Mouse (Mus musculus): Measurements from ENCODE around the gene 1700023F06Rik. TPM values are rescaled to one million over a fixed set of nuclear protein-coding genes. Genes with fewer than 3 reads are reported as not detected.

The 1700023F06Rik gene
- total and polyA plus RNA-seq, 3 experiments, result not detected

DNA sequence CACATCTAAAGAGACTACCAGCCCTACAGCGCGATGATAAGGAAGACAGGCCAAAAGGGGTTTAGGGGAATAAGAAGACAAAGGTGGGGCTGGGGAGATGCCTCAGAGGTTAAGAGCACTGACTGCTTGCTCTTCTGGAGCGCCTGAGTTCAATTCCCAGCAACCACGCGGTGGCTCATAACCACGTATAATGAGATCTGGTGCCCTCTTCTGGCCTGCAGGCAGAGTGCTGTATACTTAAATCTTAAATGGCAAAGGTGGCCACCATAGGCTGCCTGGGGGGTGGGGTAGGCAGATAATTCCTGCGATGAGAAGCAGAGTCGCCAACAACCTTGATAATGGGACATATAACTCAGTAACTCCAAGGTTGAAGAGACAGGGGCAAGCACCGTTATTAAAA lies 29.4 kb upstream of the 1700023F06Rik start:
- ATAC-seq (ENCODE audit: extremely low read depth, insufficient number of reproducible peaks, low FRiP score, poor library complexity, severe bottlenecking) (no peak), DNase-seq (ENCODE audit: low spot score) (no peak)
- no peak for TF ChIP-seq TAL1 (conservative IDR thresholded peaks at IDR 0.05; ENCODE audit: low read depth, low read length)
- no peak for TF ChIP-seq GATA2 (IDR thresholded peaks at IDR 0.05; ENCODE audit: borderline replicate concordance, low read depth, low read length)
- no peak for TF ChIP-seq CTCF (IDR thresholded peaks at IDR 0.05; ENCODE audit: low read depth, low read length)
- no peak for TF ChIP-seq POLR2AphosphoS5 (IDR thresholded peaks at IDR 0.05; ENCODE audit: insufficient replicate concordance, low read depth, low read length)
- TF ChIP-seq GATA1 (IDR thresholded peaks at IDR 0.05; ENCODE audit: borderline replicate concordance, low read length), result no peak
- peaks cover 19% of the 10 kb centered on the region for H3K4me1 ChIP-seq (ENCODE audit: insufficient read depth, low read depth, low read length)
- H3K9me3 ChIP-seq (replicated peaks), result no peaks in the 10 kb centered on the region
- no peak overlapping the region for H3K4me3 ChIP-seq (ENCODE audit: low read depth, low read length)
- peaks cover 90% of the 10 kb centered on the region for H3K36me3 ChIP-seq (replicated peaks)
- H3K27me3 ChIP-seq (ENCODE audit: insufficient read depth, low read length), result no peaks in the 10 kb centered on the region

DNA sequence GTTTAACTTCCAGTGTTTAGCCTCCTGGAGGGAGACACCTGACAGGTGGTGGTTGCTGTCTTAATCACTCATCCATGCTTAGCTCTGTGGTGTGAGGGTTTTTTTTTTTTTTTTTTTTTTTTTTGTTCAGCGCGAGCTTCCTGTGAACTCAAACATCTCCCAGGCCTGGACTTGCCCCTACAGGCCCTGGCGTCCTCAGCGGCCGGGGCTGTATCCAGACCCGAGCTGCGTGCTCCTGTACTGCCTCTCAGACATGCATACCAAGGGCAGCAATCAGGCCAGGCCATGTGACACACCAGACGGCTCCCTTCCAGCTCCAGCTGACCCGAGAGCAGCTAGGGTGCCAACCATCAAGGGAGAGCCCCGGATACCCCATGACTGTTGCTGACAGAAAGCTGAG lies 28.5 kb upstream of the 1700023F06Rik start:
- DNase-seq (ENCODE audit: low spot score) (no peak), ATAC-seq (ENCODE audit: extremely low read depth, insufficient number of reproducible peaks, low FRiP score, poor library complexity, severe bottlenecking) (no peak)
- no peaks in the 10 kb centered on the region for H3K9me3 ChIP-seq (replicated peaks)
- H3K4me1 ChIP-seq (ENCODE audit: insufficient read depth, low read depth, low read length), result peaks cover 20% of the 10 kb centered on the region
- H3K4me3 ChIP-seq (ENCODE audit: low read depth, low read length), result no peak overlapping the region
- H3K27me3 ChIP-seq (ENCODE audit: insufficient read depth, low read length), result no peaks in the 10 kb centered on the region
- TF ChIP-seq TAL1 (conservative IDR thresholded peaks at IDR 0.05; ENCODE audit: low read depth, low read length), result no peak
- TF ChIP-seq POLR2AphosphoS5 (IDR thresholded peaks at IDR 0.05; ENCODE audit: insufficient replicate concordance, low read depth, low read length), result no peak
- TF ChIP-seq GATA1 (IDR thresholded peaks at IDR 0.05; ENCODE audit: borderline replicate concordance, low read length), result no peak
- no peak for TF ChIP-seq GATA2 (IDR thresholded peaks at IDR 0.05; ENCODE audit: borderline replicate concordance, low read depth, low read length)
- no peak for TF ChIP-seq CTCF (IDR thresholded peaks at IDR 0.05; ENCODE audit: low read depth, low read length)
- peaks cover 89% of the 10 kb centered on the region for H3K36me3 ChIP-seq (replicated peaks)

DNA sequence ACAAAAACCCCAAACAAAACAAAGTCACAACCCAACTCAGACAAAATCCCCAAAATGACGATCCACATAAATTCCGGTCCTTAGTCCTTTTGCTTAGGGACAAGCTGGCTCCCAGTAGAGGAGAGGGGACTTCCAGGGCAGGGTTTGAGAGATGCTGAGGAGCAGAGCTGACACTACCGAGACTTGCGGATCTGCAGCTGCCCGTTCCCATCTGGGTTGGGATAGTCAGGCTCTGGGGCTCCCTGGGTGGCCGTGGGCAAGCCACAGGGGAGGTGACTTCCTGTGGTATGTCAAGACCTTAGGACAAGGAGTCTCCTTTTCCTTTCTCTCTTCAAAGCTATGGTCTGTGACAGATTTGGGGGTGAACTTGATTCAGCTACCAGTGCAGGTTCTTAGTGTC lies 28.1 kb upstream of the 1700023F06Rik start:
- Histone ChIP-seq H3K27me3 (ENCODE audit: insufficient read depth, low read length) (no peaks in the 10 kb centered on the region), H3K4me3 (ENCODE audit: low read depth, low read length) (no peak overlapping the region), H3K36me3 (replicated peaks) (peaks cover 88% of the 10 kb centered on the region), H3K9me3 (replicated peaks) (no peaks in the 10 kb centered on the region), H3K4me1 (ENCODE audit: insufficient read depth, low read depth, low read length) (peaks cover 16% of the 10 kb centered on the region)
- DNase-seq (ENCODE audit: low spot score) (no peak), ATAC-seq (ENCODE audit: extremely low read depth, insufficient number of reproducible peaks, low FRiP score, poor library complexity, severe bottlenecking) (no peak)
- TF ChIP-seq POLR2AphosphoS5 (IDR thresholded peaks at IDR 0.05; ENCODE audit: insufficient replicate concordance, low read depth, low read length) (no peak), GATA2 (IDR thresholded peaks at IDR 0.05; ENCODE audit: borderline replicate concordance, low read depth, low read length) (no peak), TAL1 (conservative IDR thresholded peaks at IDR 0.05; ENCODE audit: low read depth, low read length) (no peak), GATA1 (IDR thresholded peaks at IDR 0.05; ENCODE audit: borderline replicate concordance, low read length) (no peak), CTCF (IDR thresholded peaks at IDR 0.05; ENCODE audit: low read depth, low read length) (no peak)

DNA sequence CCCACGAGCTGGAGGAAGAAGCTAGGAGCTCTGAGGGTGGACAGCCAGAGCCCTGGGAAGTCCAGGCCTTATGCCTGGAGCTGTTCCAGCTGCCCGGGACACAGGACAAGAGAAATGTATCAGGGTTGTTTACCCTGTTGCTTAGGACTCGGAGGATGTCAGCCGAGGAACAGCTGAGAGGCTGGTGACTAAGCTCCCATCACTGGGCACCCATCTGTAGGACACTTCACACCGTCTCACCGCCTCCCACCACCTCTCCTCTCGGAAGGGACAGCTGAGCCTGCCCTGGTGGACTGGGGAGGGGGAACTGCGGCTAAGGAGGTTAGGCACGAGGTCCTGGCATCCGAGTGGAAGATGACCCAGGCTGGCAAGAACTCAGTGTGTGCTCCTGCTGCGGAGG lies 27.3 kb upstream of the 1700023F06Rik start:
- H3K4me3 ChIP-seq (ENCODE audit: low read depth, low read length), result no peak overlapping the region
- ATAC-seq (ENCODE audit: extremely low read depth, insufficient number of reproducible peaks, low FRiP score, poor library complexity, severe bottlenecking), result no peak
- H3K9me3 ChIP-seq (replicated peaks), result no peaks in the 10 kb centered on the region
- H3K27me3 ChIP-seq (ENCODE audit: insufficient read depth, low read length), result no peaks in the 10 kb centered on the region
- H3K4me1 ChIP-seq (ENCODE audit: insufficient read depth, low read depth, low read length), result peaks cover 16% of the 10 kb centered on the region
- no peak for DNase-seq (ENCODE audit: low spot score)
- H3K36me3 ChIP-seq (replicated peaks), result peaks cover 89% of the 10 kb centered on the region
- no peak for TF ChIP-seq POLR2AphosphoS5 (IDR thresholded peaks at IDR 0.05; ENCODE audit: insufficient replicate concordance, low read depth, low read length)
- TF ChIP-seq GATA2 (IDR thresholded peaks at IDR 0.05; ENCODE audit: borderline replicate concordance, low read depth, low read length), result no peak
- no peak for TF ChIP-seq TAL1 (conservative IDR thresholded peaks at IDR 0.05; ENCODE audit: low read depth, low read length)
- no peak for TF ChIP-seq GATA1 (IDR thresholded peaks at IDR 0.05; ENCODE audit: borderline replicate concordance, low read length)
- TF ChIP-seq CTCF (IDR thresholded peaks at IDR 0.05; ENCODE audit: low read depth, low read length), result no peak

DNA sequence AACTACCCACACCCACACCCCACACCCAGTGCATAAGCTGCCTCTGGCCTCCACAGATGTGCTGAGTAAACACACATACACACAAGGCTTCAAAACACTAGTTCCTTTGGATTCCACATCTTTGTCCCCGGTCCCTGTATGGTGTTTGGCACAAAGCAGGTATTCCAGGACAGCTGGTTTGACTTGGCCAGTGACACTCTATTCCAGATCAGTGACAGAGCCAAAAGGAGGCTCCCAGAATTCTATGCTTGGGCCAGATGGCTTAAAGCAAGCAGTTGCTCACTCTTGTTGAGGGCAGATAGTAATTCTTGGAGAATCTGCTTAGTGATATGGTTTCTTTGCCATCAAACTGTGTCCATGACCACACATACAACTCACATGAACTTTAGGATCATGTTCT lies 26.1 kb upstream of the 1700023F06Rik start:
- ATAC-seq (ENCODE audit: extremely low read depth, insufficient number of reproducible peaks, low FRiP score, poor library complexity, severe bottlenecking), result no peak
- Histone ChIP-seq H3K9me3 (replicated peaks) (no peaks in the 10 kb centered on the region), H3K36me3 (replicated peaks) (peaks cover 87% of the 10 kb centered on the region), H3K27me3 (ENCODE audit: insufficient read depth, low read length) (no peaks in the 10 kb centered on the region), H3K4me3 (ENCODE audit: low read depth, low read length) (no peak overlapping the region), H3K4me1 (ENCODE audit: insufficient read depth, low read depth, low read length) (peaks cover 16% of the 10 kb centered on the region)
- DNase-seq (ENCODE audit: low spot score), result no peak
- no peak for TF ChIP-seq GATA1 (IDR thresholded peaks at IDR 0.05; ENCODE audit: borderline replicate concordance, low read length)
- no peak for TF ChIP-seq GATA2 (IDR thresholded peaks at IDR 0.05; ENCODE audit: borderline replicate concordance, low read depth, low read length)
- no peak for TF ChIP-seq CTCF (IDR thresholded peaks at IDR 0.05; ENCODE audit: low read depth, low read length)
- TF ChIP-seq POLR2AphosphoS5 (IDR thresholded peaks at IDR 0.05; ENCODE audit: insufficient replicate concordance, low read depth, low read length), result no peak
- no peak for TF ChIP-seq TAL1 (conservative IDR thresholded peaks at IDR 0.05; ENCODE audit: low read depth, low read length)

DNA sequence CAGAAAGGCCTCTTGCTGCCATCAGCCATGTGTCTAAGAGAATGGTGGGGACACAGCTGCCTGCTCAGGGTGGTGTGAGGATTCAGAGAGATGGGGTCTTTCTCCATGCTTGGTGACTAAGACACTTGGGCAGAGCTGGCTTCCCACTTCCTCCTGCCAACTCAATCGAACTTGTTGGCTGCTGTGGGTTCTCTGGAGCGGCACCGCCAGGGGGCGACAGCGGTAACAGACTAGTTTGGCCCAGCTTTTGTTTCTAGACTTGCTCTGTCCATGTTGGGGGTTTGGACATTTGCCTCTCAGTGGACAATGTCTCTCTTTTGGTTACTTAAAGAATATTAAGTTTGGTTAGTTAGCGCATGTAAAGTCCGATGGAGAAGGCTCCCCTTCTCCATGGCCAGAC lies 24.6 kb upstream of the 1700023F06Rik start:
- Histone ChIP-seq H3K27me3 (ENCODE audit: insufficient read depth, low read length) (no peaks in the 10 kb centered on the region), H3K36me3 (replicated peaks) (peaks cover 83% of the 10 kb centered on the region), H3K9me3 (replicated peaks) (no peaks in the 10 kb centered on the region), H3K4me3 (ENCODE audit: low read depth, low read length) (no peak overlapping the region), H3K4me1 (ENCODE audit: insufficient read depth, low read depth, low read length) (peaks cover 13% of the 10 kb centered on the region)
- TF ChIP-seq CTCF (IDR thresholded peaks at IDR 0.05; ENCODE audit: low read depth, low read length), result peak; percentile 70
- TF ChIP-seq GATA1 (IDR thresholded peaks at IDR 0.05; ENCODE audit: borderline replicate concordance, low read length), result no peak
- DNase-seq (ENCODE audit: low spot score) (peak; percentile 37), ATAC-seq (ENCODE audit: extremely low read depth, insufficient number of reproducible peaks, low FRiP score, poor library complexity, severe bottlenecking) (no peak)

DNA sequence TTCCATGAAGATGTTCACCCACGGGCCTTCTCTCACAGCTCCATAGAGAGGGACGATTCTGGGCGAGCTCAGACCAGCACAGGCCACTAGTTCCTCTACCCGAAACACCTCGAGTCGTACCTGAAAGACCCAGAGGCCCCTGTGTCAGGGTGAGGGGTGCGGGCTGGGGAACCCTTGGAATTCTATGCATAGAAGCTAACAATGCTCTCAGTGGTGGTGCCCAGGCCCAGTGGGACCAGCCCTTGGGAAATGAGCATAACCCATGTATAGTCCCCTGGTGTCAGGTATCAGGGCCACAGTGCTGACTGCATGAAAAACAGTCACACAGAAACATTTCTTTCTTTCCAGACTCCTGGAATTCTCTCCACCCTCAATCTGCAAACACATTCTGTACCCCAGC lies 23.0 kb upstream of the 1700023F06Rik start:
- DNase-seq (ENCODE audit: low spot score), result no peak
- H3K9me3 ChIP-seq (replicated peaks), result no peaks in the 10 kb centered on the region
- no peaks in the 10 kb centered on the region for H3K27me3 ChIP-seq (ENCODE audit: insufficient read depth, low read length)
- TF ChIP-seq GATA1 (IDR thresholded peaks at IDR 0.05; ENCODE audit: borderline replicate concordance, low read length) (no peak), POLR2AphosphoS5 (IDR thresholded peaks at IDR 0.05; ENCODE audit: insufficient replicate concordance, low read depth, low read length) (no peak)
- no peak overlapping the region for H3K4me3 ChIP-seq (ENCODE audit: low read depth, low read length)
- peaks cover 13% of the 10 kb centered on the region for H3K4me1 ChIP-seq (ENCODE audit: insufficient read depth, low read depth, low read length)
- H3K36me3 ChIP-seq (replicated peaks), result peaks cover 83% of the 10 kb centered on the region
- ATAC-seq (ENCODE audit: extremely low read depth, insufficient number of reproducible peaks, low FRiP score, poor library complexity, severe bottlenecking), result no peak
